Mouse (Mus musculus) midbrain, embryonic 14.5 days (tissue): Measurements from ENCODE around the gene Methig1. TPM values are rescaled to one million over a fixed set of nuclear protein-coding genes. Genes with fewer than 3 reads are reported as not detected.

Source experiments
- ATAC-seq: fragments of 200-750 bp; cut with Nextera tagmentation; 2 replicates; pipeline ENCODE4 v1.8.0; 2017; ENCODE audit warnings: moderate number of reproducible peaks, moderate library complexity; ENCODE audit not compliant: low FRiP score, low TSS enrichment
- DNase-seq: peaks from one replicate; pipeline ENCODE4 v3.0.0-alpha.2; 2015
- H3K27ac ChIP-seq: fragments of 300-500 bp; sonication (generic); replicated peaks from 2 replicates; pipeline ENCODE4 v1.5.1; 2014; ENCODE audit warnings: mild to moderate bottlenecking, low read depth, low read length, moderate library complexity
- H3K27me3 ChIP-seq: fragments of 300-500 bp; sonication (generic); 2 replicates; pipeline ENCODE4 v1.6.1; 2014; ENCODE audit warnings: low read length, control low read depth, mixed read lengths; ENCODE audit not compliant: control insufficient read depth, insufficient read depth
- H3K36me3 ChIP-seq: fragments of 300-500 bp; sonication (generic); 2 replicates; pipeline ENCODE4 v1.6.1; 2014; ENCODE audit warnings: low read length, control low read depth; ENCODE audit not compliant: control insufficient read depth, insufficient read depth
- H3K4me1 ChIP-seq: fragments of 300-500 bp; sonication (generic); 2 replicates; pipeline ENCODE4 v1.6.1; 2014; ENCODE audit warnings: mild to moderate bottlenecking, antibody characterized with exemption, low read length, control low read depth; ENCODE audit not compliant: control insufficient read depth, insufficient read depth
- H3K4me2 ChIP-seq: fragments of 300-500 bp; sonication (generic); 2 replicates; pipeline ENCODE4 v1.6.1; 2014; ENCODE audit warnings: mild to moderate bottlenecking, low read length, moderate library complexity
- H3K4me3 ChIP-seq: fragments of 300-500 bp; sonication (generic); replicated peaks from 2 replicates; pipeline ENCODE4 v1.5.1; 2014; ENCODE audit warnings: low read depth, low read length
- H3K9ac ChIP-seq: fragments of 300-500 bp; sonication (generic); replicated peaks from 2 replicates; pipeline ENCODE4 v1.6.1; 2014; ENCODE audit warnings: mild to moderate bottlenecking, low read length, moderate library complexity
- H3K9me3 ChIP-seq: fragments of 300-500 bp; sonication (generic); 2 replicates; pipeline ENCODE4 v1.6.1; 2016; ENCODE audit warnings: low read length, control low read depth, mixed read lengths; ENCODE audit not compliant: control insufficient read depth
- WGBS: fragments of 180-500 bp; shearing (Covaris S2); extraction: QIAGEN DNeasy Blood & Tissue Kit; methylation state at CpG from one replicate; pipeline ENCODE4 v1.1.7; 2014; 5-methylcytosine and 5-hydroxymethylcytosine counted together
- polyA plus RNA-seq: library from polyadenylated mRNA; unstranded; fragments of >200 nt; fragmentation: Nextera tagmentation; extraction: Ambion mirVana; gene quantifications from 2 replicates; pipeline ENCODE4 v1.2.1, GENCODE M21; 2014

Gene Methig1
- polyA plus RNA-seq, 1 experiment from 2014 or later: not detected

- ATAC-seq (no peak), DNase-seq (no peak)
- Histone ChIP-seq H3K36me3 (peaks cover 98% of the 10 kb centered on the region), H3K4me1 (no peaks in the 10 kb centered on the region), H3K4me2 (no peak overlapping the region), H3K27me3 (no peaks in the 10 kb centered on the region), H3K9ac (no peak overlapping the region), H3K9me3 (no peaks in the 10 kb centered on the region), H3K27ac (no peak overlapping the region), H3K4me3 (no peak overlapping the region)
- 90% methylated on average over 16 of the region's 16 CpGs for WGBS
Observed at GRCm38 (mm10) chr15:100400592-100401250, 47.8 kb downstream of the Methig1 start.

GRCm38 (mm10) chr15:100401811-100402210 is 48.9 kb downstream of the Methig1 start:
- 93% methylated on average over 4 of the region's 4 CpGs for WGBS
- Histone ChIP-seq H3K27me3 (no peaks in the 10 kb centered on the region), H3K9ac (no peak overlapping the region), H3K9me3 (no peaks in the 10 kb centered on the region), H3K4me3 (no peak overlapping the region), H3K4me1 (no peaks in the 10 kb centered on the region), H3K4me2 (no peak overlapping the region), H3K36me3 (peaks cover 94% of the 10 kb centered on the region), H3K27ac (no peak overlapping the region)
- no peak for DNase-seq
- ATAC-seq: no peak

- Histone ChIP-seq H3K36me3 (peaks cover 92% of the 10 kb centered on the region), H3K9ac (no peak overlapping the region), H3K27me3 (no peaks in the 10 kb centered on the region), H3K27ac (no peak overlapping the region), H3K4me3 (no peak overlapping the region), H3K4me1 (no peaks in the 10 kb centered on the region), H3K4me2 (no peak overlapping the region), H3K9me3 (no peaks in the 10 kb centered on the region)
- no peak for DNase-seq
- 92% methylated on average over 14 of the region's 14 CpGs for WGBS
- ATAC-seq: no peak
Observed at GRCm38 (mm10) chr15:100402347-100402746, 49.4 kb downstream of the Methig1 start.

DNA sequence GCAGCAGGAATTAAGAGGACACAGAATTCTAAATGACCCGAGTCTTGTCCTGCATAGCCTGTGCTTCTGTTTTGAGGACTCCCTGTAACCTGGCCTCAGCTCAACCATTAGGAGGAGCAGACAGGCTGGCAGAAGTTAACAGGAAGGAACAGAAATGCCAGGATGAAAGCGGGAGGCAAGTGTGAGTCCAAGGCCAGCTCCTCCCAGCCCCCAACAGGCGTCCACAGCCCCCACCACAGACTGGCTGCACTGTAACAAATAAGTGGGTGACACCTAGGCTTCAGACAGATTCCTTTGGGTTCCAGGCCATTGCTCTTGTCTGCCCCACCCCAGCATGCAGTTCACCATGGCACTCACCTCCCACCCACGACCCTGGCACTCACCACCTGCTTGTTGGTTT is 49.8 kb downstream of the Methig1 start:
- no peak for ATAC-seq
- H3K9ac ChIP-seq: no peak overlapping the region
- no peaks in the 10 kb centered on the region for H3K4me1 ChIP-seq
- H3K27ac ChIP-seq: no peak overlapping the region
- no peak overlapping the region for H3K4me3 ChIP-seq
- DNase-seq: no peak
- H3K9me3 ChIP-seq: no peaks in the 10 kb centered on the region
- H3K36me3 ChIP-seq: peaks cover 91% of the 10 kb centered on the region
- no peak overlapping the region for H3K4me2 ChIP-seq
- WGBS: 90% methylated on average over 4 of the region's 4 CpGs
- H3K27me3 ChIP-seq: no peaks in the 10 kb centered on the region

DNA sequence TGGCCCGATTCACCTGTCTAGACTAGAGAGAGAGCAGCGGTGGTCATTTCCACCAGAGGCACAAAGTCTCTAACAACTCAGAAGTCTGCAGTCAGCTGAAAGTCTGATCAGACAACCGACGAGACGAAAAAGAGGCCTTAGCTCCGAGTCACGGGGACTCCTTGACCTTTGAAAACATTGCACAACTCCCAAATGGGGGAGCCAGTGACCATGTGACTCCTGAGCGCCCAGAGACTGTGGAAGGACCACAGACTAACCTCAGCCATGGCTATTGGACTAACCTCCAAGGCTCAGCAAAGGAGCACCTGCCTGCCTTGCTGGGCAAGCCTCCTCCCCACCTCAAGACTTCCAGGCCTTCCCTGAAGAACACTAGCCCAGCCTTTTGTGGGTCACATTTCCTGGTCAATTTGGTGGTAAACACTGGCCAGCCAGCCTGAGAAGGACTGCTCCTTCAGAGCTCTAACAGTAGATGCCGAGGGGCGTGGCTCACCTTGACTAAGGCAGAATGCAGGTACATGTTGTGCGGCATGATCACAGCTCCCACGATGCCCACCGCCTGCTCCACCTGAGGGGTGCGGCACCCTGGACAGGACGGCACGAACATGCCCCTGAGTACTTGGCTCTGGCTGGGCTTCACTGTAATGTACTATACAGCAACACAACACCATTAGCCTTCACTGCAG is 50.5 kb downstream of the Methig1 start:
- no peak overlapping the region for H3K4me3 ChIP-seq
- ATAC-seq: no peak
- 94% methylated on average over 16 of the region's 16 CpGs for WGBS

DNA sequence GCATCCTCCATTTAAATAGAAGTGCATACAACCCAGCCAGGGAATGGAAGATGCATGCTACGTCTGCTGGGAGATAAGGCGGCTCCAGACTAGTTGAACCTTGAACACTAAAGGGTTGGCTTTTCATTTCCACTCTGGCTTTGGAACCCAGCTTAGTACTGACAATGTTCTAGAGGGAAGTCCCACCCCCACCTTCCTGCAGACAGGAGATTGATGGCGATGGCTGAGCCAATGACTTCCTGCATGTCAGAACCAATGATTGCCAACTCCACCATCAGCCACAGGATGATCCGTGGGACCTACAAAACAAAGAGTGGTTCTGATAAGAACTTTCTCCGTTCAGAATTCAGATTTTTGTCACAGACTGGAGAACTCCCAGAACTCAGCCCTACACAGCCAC is 53.1 kb downstream of the Methig1 start:
- H3K9ac ChIP-seq: no peak overlapping the region
- H3K4me1 ChIP-seq: no peaks in the 10 kb centered on the region
- H3K27me3 ChIP-seq: no peaks in the 10 kb centered on the region
- no peak overlapping the region for H3K27ac ChIP-seq
- ATAC-seq (no peak), DNase-seq (no peak)
- H3K9me3 ChIP-seq: no peaks in the 10 kb centered on the region
- H3K36me3 ChIP-seq: peaks cover 90% of the 10 kb centered on the region
- H3K4me3 ChIP-seq: no peak overlapping the region
- H3K4me2 ChIP-seq: no peak overlapping the region
- 96% methylated on average over 5 of the region's 5 CpGs for WGBS

More for the DNA sequence above, 50.5 kb downstream of the Methig1 start:
- H3K4me1 ChIP-seq: no peaks in the 10 kb centered on the region
- H3K9me3 ChIP-seq: no peaks in the 10 kb centered on the region
- H3K27ac ChIP-seq: no peak overlapping the region
- no peak overlapping the region for H3K9ac ChIP-seq
- peaks cover 91% of the 10 kb centered on the region for H3K36me3 ChIP-seq
- no peak for DNase-seq
- H3K4me2 ChIP-seq: no peak overlapping the region
- H3K27me3 ChIP-seq: no peaks in the 10 kb centered on the region

GRCm38 (mm10) chr15:100410918-100411672 is 58.1 kb downstream of the Methig1 start:
- Histone ChIP-seq H3K9me3 (no peaks in the 10 kb centered on the region), H3K4me3 (no peak overlapping the region), H3K36me3 (peaks cover 51% of the 10 kb centered on the region), H3K4me1 (no peaks in the 10 kb centered on the region), H3K9ac (no peak overlapping the region), H3K27ac (no peak overlapping the region), H3K27me3 (no peaks in the 10 kb centered on the region), H3K4me2 (no peak overlapping the region)
- no peak for DNase-seq
- no peak for ATAC-seq
- 68% methylated on average over 14 of the region's 14 CpGs for WGBS

- Histone ChIP-seq H3K4me3 (no peak overlapping the region), H3K9ac (no peak overlapping the region), H3K4me1 (no peaks in the 10 kb centered on the region), H3K27me3 (no peaks in the 10 kb centered on the region), H3K36me3 (peaks cover 49% of the 10 kb centered on the region), H3K9me3 (no peaks in the 10 kb centered on the region), H3K27ac (no peak overlapping the region), H3K4me2 (no peak overlapping the region)
- WGBS: 93% methylated on average over 5 of the region's 5 CpGs
- no peak for ATAC-seq
- no peak for DNase-seq
Observed at GRCm38 (mm10) chr15:100411731-100412130, 58.8 kb downstream of the Methig1 start.
